Mouse (Mus musculus): ENCODE data around the gene Nck2.

The Nck2 gene

DNA sequence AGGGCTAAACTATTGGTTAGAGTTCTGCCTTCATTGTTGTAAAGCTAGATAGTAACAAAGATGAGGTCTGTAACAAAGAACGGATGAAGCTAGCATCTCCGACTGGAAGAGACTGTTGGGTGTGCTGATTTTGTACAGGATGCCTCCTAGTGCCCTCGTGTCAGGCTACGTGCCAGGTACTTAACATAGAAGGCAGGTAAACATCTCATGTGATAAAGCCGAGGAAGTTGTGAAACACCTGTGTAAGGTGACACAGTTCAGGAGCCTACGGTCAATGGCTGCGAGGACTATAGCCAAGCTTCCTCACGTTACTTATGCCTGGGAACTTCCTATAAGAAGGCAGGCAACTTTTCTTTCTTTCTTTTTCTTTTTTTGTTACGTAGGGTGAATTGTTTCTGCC, at the start of gene Nck2:
Nck2 (plus strand) TSS at position 49 of the 400 bp plus-strand sequence.
- DNase-seq (ENCODE audit: low read depth), result no peak

DNA sequence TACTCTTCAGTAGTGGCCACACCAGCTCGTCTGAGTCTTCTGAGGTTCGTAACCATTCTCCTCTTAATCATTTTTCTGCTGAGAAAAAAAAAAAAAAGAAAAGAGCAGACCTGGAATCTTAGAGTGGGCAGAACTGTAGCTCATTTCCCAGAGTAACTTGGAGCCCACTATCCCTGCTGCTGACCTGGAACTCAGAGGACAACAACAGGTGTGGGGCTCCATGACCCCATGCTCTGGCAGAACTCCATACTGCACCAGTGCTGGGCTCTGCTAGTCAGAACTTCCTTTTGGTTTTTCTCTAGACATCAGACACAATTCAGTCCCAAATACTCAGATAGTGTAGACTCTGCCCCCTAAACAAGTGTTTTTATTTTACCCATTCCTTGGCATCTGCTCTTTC, 49.3 kb upstream of the Nck2 start:
- no peak for DNase-seq (ENCODE audit: low read depth)

DNA sequence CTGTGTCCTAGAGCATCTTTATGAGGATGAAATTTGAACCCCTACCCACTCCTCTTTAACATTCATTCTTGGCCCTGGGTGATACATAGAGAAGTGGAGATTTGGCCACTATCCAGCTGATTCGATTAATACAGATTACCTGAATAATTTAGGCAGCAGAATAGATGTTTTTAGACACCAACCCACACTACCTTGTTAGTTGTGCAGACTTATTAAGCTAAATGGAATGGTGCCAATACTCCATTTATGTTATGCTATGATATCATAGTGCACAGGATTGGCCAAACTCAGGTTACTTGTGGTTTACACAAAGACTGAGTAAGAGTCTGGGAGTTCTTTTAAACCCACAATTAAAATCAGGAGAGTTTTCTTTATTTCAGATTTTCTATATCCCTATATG, 48.6 kb upstream of the Nck2 start:
- no peak for DNase-seq (ENCODE audit: low read depth)

DNA sequence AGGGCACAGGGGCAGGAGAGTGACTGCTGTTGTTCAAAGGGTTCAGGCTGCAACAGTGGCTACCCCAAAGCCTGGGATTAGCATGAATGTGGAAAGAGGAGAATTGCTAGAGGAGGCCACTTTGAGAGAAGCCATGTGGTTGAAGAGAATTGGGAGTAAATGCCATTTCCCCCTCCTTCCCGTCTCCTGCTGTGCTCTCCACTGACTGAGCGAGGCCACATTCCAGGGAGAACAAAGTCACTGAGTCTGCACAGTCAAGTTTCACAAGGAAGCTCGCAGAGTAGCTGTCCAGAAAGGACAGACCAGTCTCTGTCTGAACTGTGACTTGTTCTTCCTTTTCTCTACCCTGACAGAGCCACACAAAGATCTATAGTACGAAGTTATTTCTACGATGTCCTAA, 47.9 kb upstream of the Nck2 start:
- no peak for DNase-seq (ENCODE audit: low read depth)

DNA sequence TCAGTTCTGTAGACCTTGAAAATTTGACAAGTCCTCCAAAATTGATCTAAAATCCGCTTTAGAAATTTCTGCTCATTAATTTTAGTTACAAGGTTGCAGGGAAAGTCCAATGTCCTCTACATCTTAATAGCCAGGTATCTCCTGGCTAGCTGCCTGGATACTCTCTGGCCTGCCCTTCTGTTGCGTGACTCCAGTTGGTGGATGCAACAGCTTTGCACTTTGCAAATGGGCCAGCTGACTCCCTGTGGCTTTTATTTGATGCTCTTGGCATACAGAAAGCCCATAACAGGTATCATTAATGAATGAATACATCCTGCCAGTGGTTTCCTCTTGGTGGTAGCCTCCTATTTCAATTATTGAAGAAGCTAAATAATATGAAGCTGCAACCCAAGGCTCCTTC, 47.3 kb upstream of the Nck2 start:
- DNase-seq (ENCODE audit: low read depth), result no peak

DNA sequence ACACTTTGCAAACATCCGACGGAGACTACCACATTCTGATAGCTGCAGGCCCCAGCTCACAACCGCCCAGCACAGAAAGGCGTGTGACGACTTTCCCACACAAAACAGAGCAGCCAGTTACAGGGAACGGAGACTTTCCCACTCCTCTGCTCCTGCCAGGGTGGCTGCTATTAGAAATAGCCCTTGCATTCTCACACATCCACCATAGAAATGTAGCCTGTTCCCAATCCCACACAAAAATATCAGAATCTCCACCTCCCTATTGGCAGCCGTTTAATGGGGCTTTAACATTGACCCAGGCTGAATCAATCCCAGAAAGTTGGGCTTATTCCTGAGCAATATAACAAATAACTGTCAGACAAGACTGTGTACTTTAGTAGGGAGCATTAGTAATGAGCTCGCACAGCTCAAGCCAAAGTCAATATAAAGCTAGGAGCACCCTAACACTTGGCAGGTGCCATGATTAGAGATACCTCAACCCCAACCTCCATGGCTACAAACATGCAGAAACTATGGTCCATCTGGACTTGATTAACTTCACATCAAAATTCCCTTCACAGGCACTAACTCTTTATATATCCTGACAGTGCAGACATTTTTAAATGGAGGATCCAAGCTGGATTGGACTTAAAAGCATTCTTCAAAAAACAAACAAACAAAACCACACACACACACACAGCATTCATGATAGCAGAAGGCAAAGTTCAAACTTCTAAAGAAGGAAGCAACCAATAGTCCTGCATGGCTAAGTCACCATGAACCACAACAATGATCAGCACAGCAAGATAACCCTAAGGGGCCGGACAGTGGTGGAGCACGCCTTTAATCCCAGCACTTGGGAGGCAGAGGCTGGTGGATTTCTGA, 45.4 kb upstream of the Nck2 start:
- DNase-seq (ENCODE audit: low read depth), result no peak

DNA sequence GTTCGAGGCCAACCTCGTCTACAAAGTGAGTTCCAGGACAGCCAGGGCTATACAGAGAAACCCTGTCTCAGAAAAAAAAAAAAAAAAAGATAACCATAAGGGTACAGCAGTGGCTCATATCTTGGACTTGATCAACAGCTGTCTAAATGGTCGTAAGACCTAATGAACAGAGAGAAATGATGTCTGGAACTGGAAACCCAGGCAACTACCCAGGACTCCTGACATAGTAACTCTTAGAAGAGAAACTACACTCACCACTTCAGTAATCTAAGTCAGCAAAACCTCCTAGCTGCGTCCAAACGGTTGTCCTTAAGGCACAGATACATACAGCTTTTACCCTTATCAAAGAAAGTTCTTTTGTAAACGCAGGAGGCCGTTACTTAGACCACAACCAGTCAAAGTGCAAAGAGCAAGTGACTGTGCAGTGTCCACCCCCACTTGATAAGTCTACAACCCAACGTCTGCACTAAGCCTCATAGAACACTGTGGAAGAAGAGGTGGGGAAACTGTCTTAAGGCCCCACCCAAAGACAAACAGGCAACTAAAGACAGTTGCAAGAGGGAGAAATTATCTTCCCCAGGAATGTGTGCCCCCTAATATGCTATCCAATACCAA, 44.7 kb upstream of the Nck2 start:
- no peak for DNase-seq (ENCODE audit: low read depth)

DNA sequence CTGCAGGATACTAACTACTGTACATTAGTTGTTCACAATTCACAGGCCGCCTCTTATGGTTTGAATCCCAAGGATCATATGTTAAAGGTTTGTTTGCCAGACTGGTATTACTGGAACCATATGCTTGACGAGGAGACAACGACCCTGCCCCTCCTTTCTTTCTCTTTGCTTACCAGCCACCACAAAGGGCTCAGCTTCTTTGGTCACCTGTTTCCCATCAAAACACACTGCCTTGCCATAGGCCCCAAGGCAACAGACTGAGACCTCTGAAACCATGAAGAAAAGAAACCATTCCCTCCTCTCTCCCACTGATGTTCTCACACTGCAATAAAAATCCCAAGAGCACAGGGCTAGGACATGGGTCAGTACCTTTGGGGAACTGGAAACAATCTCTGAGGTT, 43.7 kb upstream of the Nck2 start:
- no peak for DNase-seq (ENCODE audit: low read depth)

DNA sequence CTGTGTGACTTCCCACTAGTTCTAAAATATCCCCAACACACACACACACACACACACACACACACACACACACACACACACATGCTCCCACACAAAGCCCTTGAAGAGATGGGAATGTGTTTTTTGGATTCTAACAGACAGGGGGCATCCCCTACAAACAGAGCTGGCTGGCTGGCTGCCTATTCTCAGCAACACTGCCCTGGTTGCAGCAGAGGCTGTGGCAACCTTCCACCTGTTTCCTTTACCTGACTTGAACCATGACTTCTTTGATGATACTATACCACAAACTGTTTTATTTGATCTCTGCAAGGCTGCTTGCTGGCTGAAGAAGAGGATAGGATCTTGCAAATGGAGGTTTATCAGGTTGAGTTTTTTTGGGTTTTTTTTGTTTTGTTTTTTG, 41.0 kb upstream of the Nck2 start:
- DNase-seq (ENCODE audit: low read depth), result no peak

DNA sequence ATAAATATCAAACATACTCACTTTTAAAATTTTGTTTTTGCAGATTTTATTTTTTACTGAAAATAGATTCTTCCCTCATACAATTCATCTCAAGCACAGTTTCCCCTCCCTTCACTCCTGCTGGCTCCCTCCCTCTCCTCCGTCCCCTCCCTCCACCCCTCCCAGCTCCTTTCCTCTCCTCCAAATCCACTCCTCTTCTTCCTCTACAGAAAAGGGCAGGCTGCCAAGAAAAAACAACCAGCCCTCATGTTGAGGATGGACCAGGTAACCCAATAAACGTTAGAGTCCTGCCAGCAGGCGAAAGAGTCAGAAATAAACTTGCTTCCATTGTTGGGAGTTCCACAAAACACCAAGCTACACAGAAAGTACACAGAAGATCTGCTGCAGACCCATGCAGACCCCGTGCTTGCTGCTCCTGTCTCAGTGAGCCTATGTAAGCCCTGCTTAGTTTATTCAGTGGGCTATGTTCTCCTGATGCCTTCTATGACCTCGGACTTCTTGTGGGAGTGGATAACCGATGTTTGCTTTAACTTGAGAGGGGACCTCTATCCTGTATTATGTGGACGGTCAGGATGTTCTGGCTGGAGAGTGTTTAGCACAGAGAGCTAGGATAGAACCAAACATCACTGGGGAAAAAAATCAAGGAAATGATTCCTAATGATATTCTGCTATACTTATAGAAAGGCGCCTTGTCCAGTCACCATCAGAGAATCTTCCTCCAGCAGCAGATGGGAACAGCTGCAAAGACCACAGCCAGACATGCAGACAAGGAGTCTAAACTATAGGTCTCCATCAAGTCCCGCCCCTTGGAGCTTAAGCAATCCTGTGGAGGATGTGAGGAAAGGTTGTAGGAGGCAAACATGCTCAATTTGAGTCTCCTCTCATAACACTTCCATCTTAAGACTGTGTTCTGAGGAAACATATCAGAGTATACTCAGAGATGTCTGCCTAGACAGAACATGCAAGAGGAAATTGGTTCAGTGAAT, 39.4 kb upstream of the Nck2 start:
- DNase-seq (ENCODE audit: low read depth), result no peak

DNA sequence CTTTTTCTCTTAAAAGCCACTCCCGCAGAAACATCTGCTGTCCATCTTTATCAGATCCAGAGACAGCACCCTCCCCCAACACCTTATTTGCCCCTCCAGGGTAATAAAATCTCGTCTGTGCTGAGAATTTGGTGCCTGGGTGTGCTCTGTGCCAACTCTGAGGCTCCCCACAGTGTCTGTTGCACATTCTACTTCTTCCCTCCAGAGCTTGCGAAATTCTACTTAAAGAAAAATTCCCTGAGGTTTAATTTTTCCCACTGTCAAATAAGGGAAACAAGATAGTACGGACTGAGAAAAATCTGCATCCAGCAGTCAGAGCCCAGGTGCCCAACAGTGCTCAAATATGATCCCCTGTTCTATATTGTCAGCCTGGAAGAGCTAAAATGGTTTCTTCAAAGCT, 35.4 kb upstream of the Nck2 start:
- DNase-seq (ENCODE audit: low read depth), result no peak

DNA sequence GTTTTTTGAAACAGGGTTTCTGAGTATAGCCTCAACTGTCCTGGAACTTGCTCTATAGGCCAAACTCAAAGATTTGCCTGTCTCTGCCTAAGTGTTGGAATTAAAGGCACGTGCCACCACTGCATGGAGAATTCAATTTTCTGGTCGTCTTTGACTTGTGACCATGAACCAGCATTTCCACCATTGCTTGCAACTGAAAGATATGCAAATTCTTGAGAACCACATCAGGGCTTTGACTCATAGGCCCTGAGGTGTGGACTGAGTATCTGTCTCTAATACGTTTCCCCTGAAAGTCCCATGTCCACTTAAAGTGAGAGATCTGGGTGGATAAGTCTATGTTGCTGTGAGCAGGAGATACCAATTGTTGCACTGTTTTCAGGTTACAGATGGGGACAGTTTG, 31.6 kb upstream of the Nck2 start:
- no peak for DNase-seq (ENCODE audit: low read depth)

DNA sequence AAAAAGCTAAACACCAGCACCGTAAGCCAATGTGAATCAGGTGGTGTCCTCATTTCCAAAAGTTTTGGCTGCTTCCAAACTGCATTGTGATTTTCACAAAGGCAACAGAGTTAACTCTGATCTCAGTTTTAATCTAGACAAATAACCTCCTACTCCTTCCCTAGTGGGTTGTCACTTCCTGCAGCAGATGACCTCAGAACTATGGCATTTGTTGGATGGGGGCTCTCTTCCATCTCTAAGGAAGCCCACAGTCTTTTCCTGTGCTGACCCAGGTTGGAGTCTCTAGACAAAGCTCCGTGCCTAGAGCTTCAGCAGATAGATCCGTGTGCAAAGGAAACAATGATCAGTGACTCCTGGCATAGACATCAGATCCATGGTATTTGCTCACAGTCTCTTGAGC, 31.1 kb upstream of the Nck2 start:
- DNase-seq (ENCODE audit: low read depth), result no peak

DNA sequence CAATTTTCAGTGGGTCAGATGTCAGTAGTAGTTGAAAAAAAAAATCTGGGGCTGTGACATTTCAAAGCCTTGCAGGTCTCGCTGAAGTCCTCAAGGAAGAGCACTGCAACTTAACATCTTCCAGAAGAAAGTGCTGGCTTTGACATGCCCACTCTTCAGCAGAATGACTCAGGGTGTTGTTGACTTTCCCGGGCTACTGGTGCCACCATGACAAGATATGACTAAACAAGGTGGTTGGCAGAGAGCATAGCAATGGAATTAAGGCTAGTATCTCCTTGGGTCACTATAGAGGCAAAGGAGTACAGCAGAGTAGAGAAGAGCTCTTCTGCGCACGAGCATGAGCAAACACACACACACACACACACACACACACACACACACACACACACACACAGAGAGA, 30.6 kb upstream of the Nck2 start:
- DNase-seq (ENCODE audit: low read depth), result no peak

DNA sequence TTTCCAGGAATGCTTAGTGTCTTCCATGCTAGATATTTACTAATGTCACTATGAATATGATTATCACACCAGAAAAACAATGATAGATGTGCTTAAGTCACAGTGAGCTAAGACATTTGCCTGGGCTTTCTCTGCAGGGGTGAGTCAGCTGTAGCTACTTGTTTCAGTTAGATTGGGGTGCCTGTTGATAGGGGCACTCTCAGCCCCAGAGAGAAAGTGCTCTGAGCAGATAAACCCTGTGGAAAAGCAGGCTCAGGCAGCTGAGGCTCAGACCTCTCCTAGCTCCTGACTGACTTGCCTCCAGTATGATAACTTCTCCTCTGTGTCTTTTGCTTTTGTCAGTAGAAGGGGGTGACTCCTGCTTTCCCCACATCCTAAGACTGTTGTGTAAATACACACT, 30.2 kb upstream of the Nck2 start:
- DNase-seq (ENCODE audit: low read depth), result peak; percentile 34

DNA sequence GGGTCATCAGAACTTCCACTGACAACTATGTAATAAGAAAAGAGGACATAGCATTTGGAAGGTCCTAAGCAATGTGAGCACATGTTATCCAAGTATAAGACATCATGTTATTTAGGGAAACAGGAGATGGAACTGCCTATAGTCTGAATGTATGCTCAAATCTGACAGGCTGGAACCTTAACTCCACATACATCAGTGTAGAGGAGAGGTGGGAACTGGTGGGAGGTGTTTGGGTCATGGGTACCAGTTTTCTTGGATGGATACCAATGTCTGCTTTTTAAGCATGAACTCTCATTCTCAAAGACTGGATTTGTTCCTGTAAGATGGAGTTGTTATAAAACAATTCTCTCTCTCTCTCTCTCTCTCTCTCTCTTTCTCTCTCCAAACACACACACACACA, 29.4 kb upstream of the Nck2 start:
- no peak for DNase-seq (ENCODE audit: low read depth)

DNA sequence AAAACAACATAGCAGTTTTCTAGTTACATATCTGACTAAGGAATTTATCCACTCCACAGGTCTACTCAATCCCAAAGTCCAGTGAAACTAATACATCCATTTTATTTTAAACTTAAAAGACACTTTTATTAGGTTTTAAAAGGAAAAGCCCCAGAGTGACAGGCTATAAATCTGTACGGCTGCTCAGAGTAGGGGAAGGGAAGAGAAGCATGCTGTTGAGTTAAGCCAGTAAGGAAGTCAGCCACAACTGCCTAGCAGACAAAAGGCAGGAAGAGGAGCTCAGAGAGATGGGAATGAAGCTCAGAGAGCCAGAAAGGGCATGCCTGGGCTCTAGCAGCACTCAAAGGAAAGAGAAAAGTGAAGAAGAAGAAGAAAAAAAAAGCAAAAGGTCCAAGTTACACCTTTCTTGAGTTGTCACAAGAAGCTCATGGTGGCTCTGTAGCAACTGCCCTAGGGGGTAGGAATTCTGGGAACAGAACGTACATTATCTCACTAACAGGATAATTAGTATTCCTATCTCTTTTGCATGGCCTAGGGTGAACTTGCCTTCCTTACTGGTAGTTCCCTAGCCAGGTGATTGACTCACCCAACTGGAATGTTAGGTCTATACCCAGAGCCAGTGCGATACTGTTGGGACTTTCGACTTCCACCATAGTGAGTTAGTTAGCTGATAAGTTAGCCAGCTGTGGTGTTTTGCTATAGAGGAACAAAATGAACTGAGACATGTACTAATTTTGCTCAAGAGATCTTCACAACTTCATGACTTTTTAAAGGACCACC, 21.2 kb upstream of the Nck2 start:
- DNase-seq (ENCODE audit: low read depth), result no peak

DNA sequence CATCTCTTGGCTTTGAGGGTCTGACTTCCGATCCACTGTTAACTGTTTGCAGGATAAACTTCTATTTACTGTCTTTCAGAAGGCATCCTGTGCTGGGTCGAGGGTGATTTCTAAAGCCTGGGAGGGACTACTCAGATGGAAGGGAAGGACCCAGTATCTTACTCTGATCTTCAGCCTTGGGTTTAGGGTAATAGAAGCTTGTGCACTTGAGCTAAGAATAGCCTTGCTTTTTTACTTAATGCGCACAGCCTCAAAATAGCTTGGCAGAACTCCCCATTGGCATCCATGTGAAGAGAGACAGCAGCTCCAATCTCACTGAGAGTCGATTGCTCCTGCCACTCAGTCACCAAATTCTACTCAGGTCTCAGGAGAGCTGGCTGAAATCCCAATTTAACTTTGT, 17.9 kb upstream of the Nck2 start:
- no peak for DNase-seq (ENCODE audit: low read depth)

DNA sequence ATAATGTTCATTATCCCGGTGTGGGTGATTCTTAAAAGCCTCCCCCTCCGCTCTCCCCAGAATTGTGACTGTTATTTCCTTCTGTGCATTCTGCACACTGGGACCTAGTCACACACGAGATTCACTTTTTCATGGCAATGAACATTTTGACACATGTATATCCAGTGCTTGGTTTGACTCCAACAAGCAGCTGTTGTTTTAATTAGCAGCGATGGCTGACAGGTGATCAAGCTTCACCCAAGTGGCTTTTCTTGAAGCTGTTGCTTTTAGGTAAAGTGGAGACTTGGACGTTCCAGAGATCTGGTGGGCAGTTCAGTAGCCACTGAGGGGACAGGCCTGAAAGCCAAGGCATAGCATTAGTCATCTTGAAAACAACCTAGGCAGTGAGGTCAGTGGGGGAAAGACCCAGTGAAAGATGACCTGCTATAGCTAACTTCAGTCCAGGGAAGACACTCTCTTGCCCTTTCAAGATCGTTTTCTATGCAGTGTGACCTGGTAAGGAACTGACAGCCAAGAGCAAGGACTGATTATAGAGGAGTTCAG, 17.3 kb upstream of the Nck2 start:
- DNase-seq (ENCODE audit: low read depth), result no peak

DNA sequence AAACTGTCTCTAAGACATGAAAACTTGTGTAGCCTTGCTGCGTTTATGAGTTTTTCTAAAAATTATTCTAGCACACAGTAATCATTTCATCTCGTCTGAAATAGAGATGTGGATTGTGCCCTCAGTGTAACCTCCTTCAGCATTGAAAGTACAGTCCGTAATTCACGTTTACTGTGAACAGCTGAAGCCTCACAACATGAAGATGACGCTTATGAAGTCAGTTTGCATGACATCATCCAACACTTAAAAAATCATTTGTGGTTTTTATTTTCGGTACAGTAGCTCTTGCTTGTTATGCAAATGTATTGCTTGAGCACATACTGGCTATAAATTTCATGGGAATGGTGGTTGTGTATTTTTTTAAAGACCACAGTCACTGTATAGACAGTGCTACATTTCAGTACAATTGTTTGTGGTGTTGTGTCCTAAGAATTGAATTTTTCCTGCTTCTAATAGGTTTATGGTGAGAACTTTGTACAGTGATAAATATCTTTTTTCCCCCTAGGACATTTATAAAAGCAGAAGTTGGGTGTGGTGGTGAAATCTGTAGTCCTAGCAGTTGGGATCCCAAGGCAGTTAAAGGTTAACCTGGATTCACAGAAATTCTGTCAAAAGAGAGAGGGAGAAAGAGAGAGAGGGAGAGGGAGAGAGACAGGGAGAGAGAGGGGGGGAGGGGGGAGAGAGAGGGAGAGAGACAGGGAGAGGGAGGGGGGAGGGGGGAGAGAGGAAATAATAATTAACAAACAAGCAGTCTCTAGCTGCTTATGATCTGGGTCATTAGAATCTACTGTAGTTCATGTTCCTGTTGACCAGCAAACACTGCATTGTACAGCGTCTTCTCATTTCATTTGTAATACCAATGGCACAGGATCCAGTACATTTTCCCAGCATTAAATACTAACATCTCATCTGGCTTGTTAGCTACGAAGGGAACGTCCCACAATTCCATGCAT, 14.2 kb upstream of the Nck2 start:
- DNase-seq (ENCODE audit: low read depth), result no peak
